Mouse (Mus musculus) MEL (cell line): ENCODE data around the gene Afg3l1. TPM values are rescaled to one million over a fixed set of nuclear protein-coding genes. Genes with fewer than 3 reads are reported as not detected.

Experiments
- DNase-seq: peaks from one replicate; pipeline ENCODE4 v3.0.0; 2011; ENCODE audit warnings: low read depth, low spot score
- H3K27ac ChIP-seq: 2 replicates; pipeline ENCODE4 v1.5.1; 2012; ENCODE audit warnings: low read depth, mild to moderate bottlenecking, control low read depth, low read length, moderate library complexity; ENCODE audit not compliant: control insufficient read depth
- H3K27me3 ChIP-seq, 2 experiments: fragments of 150-350 bp in 1 of 2; sonication (generic) in 1 of 2; 2 replicates each; pipeline ENCODE4 v1.6.1; 2012; ENCODE audit warnings: low read length in 2 of 2, mild to moderate bottlenecking in 2 of 2, improper control_type of control experiment in 1 of 2, moderate library complexity in 1 of 2; ENCODE audit not compliant: insufficient read depth in 2 of 2, control insufficient read depth in 1 of 2
- H3K36me3 ChIP-seq, 2 experiments: 2 replicates each; pipeline ENCODE4 v1.6.1; 2012 to 2014; ENCODE audit warnings: low read length in 2 of 2, improper control_type of control experiment in 1 of 2, inconsistent platforms in 1 of 2, mild to moderate bottlenecking in 1 of 2; ENCODE audit not compliant: insufficient read depth in 2 of 2, control insufficient read depth in 1 of 2
- H3K4me1 ChIP-seq, 2 experiments: fragments of 150-350 bp in 1 of 2; sonication (generic) in 1 of 2; 2 replicates each; pipeline ENCODE4 v1.6.1; 2012; ENCODE audit warnings: low read length in 2 of 2, improper control_type of control experiment in 1 of 2, mild to moderate bottlenecking in 1 of 2; ENCODE audit not compliant: insufficient read depth in 2 of 2, control insufficient read depth in 1 of 2
- H3K4me3 ChIP-seq, 2 experiments: fragments of 150-350 bp in 1 of 2; sonication (generic) in 1 of 2; 2 replicates each; pipeline ENCODE4 v1.5.1; 2012; ENCODE audit warnings: low read depth in 2 of 2, low read length in 2 of 2, mild to moderate bottlenecking in 2 of 2, moderate library complexity in 2 of 2, control low read depth in 1 of 2, improper control_type of control experiment in 1 of 2; ENCODE audit not compliant: control insufficient read depth in 1 of 2, insufficient read depth in 1 of 2
- H3K79me2 ChIP-seq: 2 replicates; pipeline ENCODE4 v1.6.1; 2012; ENCODE audit warnings: mild to moderate bottlenecking, low read length, moderate library complexity; ENCODE audit not compliant: control insufficient read depth, poor library complexity, insufficient read depth
- H3K9ac ChIP-seq: 2 replicates; pipeline ENCODE4 v1.6.1; 2012; ENCODE audit warnings: low read depth, mild to moderate bottlenecking, control low read depth, low read length, moderate library complexity; ENCODE audit not compliant: control insufficient read depth, poor library complexity, severe bottlenecking
- H3K9me3 ChIP-seq: fragments of 150-350 bp; sonication (generic); replicated peaks from 2 replicates; pipeline ENCODE4 v1.6.1; 2012; ENCODE audit warnings: mild to moderate bottlenecking, low read length, improper control_type of control experiment, moderate library complexity; ENCODE audit not compliant: insufficient read depth
- BHLHE40 ChIP-seq: IDR thresholded peaks from 2 replicates; pipeline ENCODE4 v1.6.1; 2012; ENCODE audit warnings: low read depth, mild to moderate bottlenecking, inconsistent platforms, low read length, improper control_type of control experiment, borderline replicate concordance
- CHD1 ChIP-seq: IDR thresholded peaks from 2 replicates; pipeline ENCODE4 v1.6.1; 2012; ENCODE audit warnings: low read depth, mild to moderate bottlenecking, inconsistent platforms, low read length, improper control_type of control experiment
- CHD2 ChIP-seq: IDR thresholded peaks from 2 replicates; pipeline ENCODE4 v1.6.1; 2011; ENCODE audit warnings: low read length, improper control_type of control experiment
- CTCF ChIP-seq, 3 experiments: IDR thresholded peaks in 2 of 3; conservative IDR thresholded peaks in 1 of 3; 2 replicates each; pipeline ENCODE4 v1.5.1; 2011 to 2012; ENCODE audit warnings: low read length in 3 of 3, low read depth in 2 of 3, mild to moderate bottlenecking in 2 of 3, improper control_type of control experiment in 1 of 3, inconsistent platforms in 1 of 3, mixed read lengths in 1 of 3, moderate library complexity in 1 of 3; ENCODE audit not compliant: control insufficient read depth in 1 of 3, insufficient read depth in 1 of 3, poor library complexity in 1 of 3, severe bottlenecking in 1 of 3
- E2F4 ChIP-seq: IDR thresholded peaks from 2 replicates; pipeline ENCODE4 v1.6.1; 2011; ENCODE audit warnings: low read depth, low read length, improper control_type of control experiment, borderline replicate concordance
- EP300 ChIP-seq, 2 experiments: IDR thresholded peaks; 2 replicates each; pipeline ENCODE4 v1.6.1; 2011; ENCODE audit warnings: improper control_type of control experiment in 2 of 2, low read length in 2 of 2, low read depth in 1 of 2, mild to moderate bottlenecking in 1 of 2
- GABPA ChIP-seq: IDR thresholded peaks from 2 replicates; pipeline ENCODE4 v1.6.1; 2012; ENCODE audit warnings: low read depth, mild to moderate bottlenecking, inconsistent platforms, low read length, improper control_type of control experiment, moderate library complexity
- GATA1 ChIP-seq: IDR thresholded peaks from 2 replicates; pipeline ENCODE4 v1.6.1; 2011; ENCODE audit warnings: low read depth, low read length, improper control_type of control experiment
- HCFC1 ChIP-seq: IDR thresholded peaks from 2 replicates; pipeline ENCODE4 v1.6.1; 2012; ENCODE audit warnings: low read depth, mild to moderate bottlenecking, inconsistent platforms, low read length, improper control_type of control experiment, moderate library complexity
- JUND ChIP-seq: IDR thresholded peaks from 2 replicates; pipeline ENCODE4 v1.6.1; 2011; ENCODE audit warnings: low read depth, mild to moderate bottlenecking, improper control_type of control experiment, low read length
- KAT2A ChIP-seq: conservative IDR thresholded peaks from 2 replicates; pipeline ENCODE4 v1.6.1; 2012; ENCODE audit warnings: low read depth, low read length, improper control_type of control experiment, inconsistent platforms
- MAX ChIP-seq: IDR thresholded peaks from 2 replicates; pipeline ENCODE4 v1.6.1; 2011; ENCODE audit warnings: low read length, improper control_type of control experiment
- MAZ ChIP-seq: IDR thresholded peaks from 2 replicates; pipeline ENCODE4 v1.6.1; 2012; ENCODE audit warnings: low read depth, mild to moderate bottlenecking, inconsistent platforms, low read length, improper control_type of control experiment
- MEF2A ChIP-seq: IDR thresholded peaks from 2 replicates; pipeline ENCODE4 v1.6.1; 2014; ENCODE audit warnings: low read depth, mild to moderate bottlenecking, inconsistent platforms, low read length, improper control_type of control experiment; ENCODE audit not compliant: poor library complexity, insufficient replicate concordance, severe bottlenecking; ENCODE audit errors: extremely low read depth
- MXI1 ChIP-seq: IDR thresholded peaks from 2 replicates; pipeline ENCODE4 v1.6.1; 2011; ENCODE audit warnings: mild to moderate bottlenecking, low read depth, low read length, improper control_type of control experiment
- MYB ChIP-seq: IDR thresholded peaks from 2 replicates; pipeline ENCODE4 v1.6.1; 2011; ENCODE audit warnings: mild to moderate bottlenecking, low read depth, low read length, improper control_type of control experiment
- NELFE ChIP-seq: IDR thresholded peaks from 2 replicates; pipeline ENCODE4 v1.6.1; 2011; ENCODE audit warnings: low read depth, low read length, improper control_type of control experiment
- NRF1 ChIP-seq: IDR thresholded peaks from 2 replicates; pipeline ENCODE4 v1.6.1; 2014; ENCODE audit warnings: low read depth, mild to moderate bottlenecking, inconsistent platforms, low read length, improper control_type of control experiment, moderate library complexity; ENCODE audit not compliant: poor library complexity, insufficient read depth, severe bottlenecking
- POLR2A ChIP-seq, 2 experiments: IDR thresholded peaks; 2 replicates each; pipeline ENCODE4 v1.6.1; 2011 to 2012; ENCODE audit warnings: low read length in 2 of 2, mild to moderate bottlenecking in 2 of 2, control low read depth in 1 of 2, improper control_type of control experiment in 1 of 2, low read depth in 1 of 2, moderate library complexity in 1 of 2; ENCODE audit not compliant: control insufficient read depth in 1 of 2, insufficient read depth in 1 of 2, poor library complexity in 1 of 2
- POLR2AphosphoS2 ChIP-seq: IDR thresholded peaks from 2 replicates; pipeline ENCODE4 v1.6.1; 2011; ENCODE audit warnings: low read length, improper control_type of control experiment
- POLR2AphosphoS5 ChIP-seq: IDR thresholded peaks from 2 replicates; pipeline ENCODE4 v1.6.1; 2012; ENCODE audit warnings: low read depth, borderline replicate concordance, mild to moderate bottlenecking, inconsistent platforms, low read length, moderate library complexity, mixed read lengths
- RAD21 ChIP-seq: IDR thresholded peaks from 2 replicates; pipeline ENCODE4 v1.6.1; 2011; ENCODE audit warnings: mild to moderate bottlenecking, low read depth, low read length, improper control_type of control experiment
- RCOR1 ChIP-seq: IDR thresholded peaks from 2 replicates; pipeline ENCODE4 v1.6.1; 2012; ENCODE audit warnings: low read depth, mild to moderate bottlenecking, inconsistent platforms, low read length, improper control_type of control experiment
- SIN3A ChIP-seq: IDR thresholded peaks from 2 replicates; pipeline ENCODE4 v1.6.1; 2012; ENCODE audit warnings: low read length, improper control_type of control experiment, inconsistent platforms
- SMC3 ChIP-seq: IDR thresholded peaks from 2 replicates; pipeline ENCODE4 v1.6.1; 2011; ENCODE audit warnings: low read depth, low read length, improper control_type of control experiment
- TAL1 ChIP-seq: IDR thresholded peaks from 2 replicates; pipeline ENCODE4 v1.6.1; 2012; ENCODE audit warnings: mild to moderate bottlenecking, inconsistent platforms, low read length, moderate library complexity, mixed read lengths
- TBP ChIP-seq: IDR thresholded peaks from 2 replicates; pipeline ENCODE4 v1.8.0; 2011; ENCODE audit warnings: low read depth, low read length, improper control_type of control experiment
- TCF12 ChIP-seq: IDR thresholded peaks from 2 replicates; pipeline ENCODE4 v1.6.1; 2014; ENCODE audit warnings: low read depth, mild to moderate bottlenecking, inconsistent platforms, low read length, improper control_type of control experiment, moderate library complexity
- UBTF ChIP-seq: IDR thresholded peaks from 2 replicates; pipeline ENCODE4 v1.6.1; 2012; ENCODE audit warnings: low read depth, mild to moderate bottlenecking, inconsistent platforms, low read length, improper control_type of control experiment, moderate library complexity, borderline replicate concordance; ENCODE audit not compliant: insufficient read depth
- USF1 ChIP-seq: IDR thresholded peaks from 2 replicates; pipeline ENCODE4 v1.6.1; 2014; ENCODE audit warnings: low read depth, mild to moderate bottlenecking, inconsistent platforms, low read length, improper control_type of control experiment, moderate library complexity
- USF2 ChIP-seq, 2 experiments: IDR thresholded peaks; 2 replicates each; pipeline ENCODE4 v1.6.1; 2011 to 2012; ENCODE audit warnings: improper control_type of control experiment in 2 of 2, low read length in 2 of 2, borderline replicate concordance in 1 of 2, inconsistent platforms in 1 of 2, low read depth in 1 of 2, mild to moderate bottlenecking in 1 of 2; ENCODE audit not compliant: insufficient read depth in 1 of 2
- ZC3H11A ChIP-seq: IDR thresholded peaks from 2 replicates; pipeline ENCODE4 v1.6.1; 2012; ENCODE audit warnings: low read depth, mild to moderate bottlenecking, inconsistent platforms, low read length, improper control_type of control experiment
- ZKSCAN1 ChIP-seq: IDR thresholded peaks from 2 replicates; pipeline ENCODE4 v1.6.1; 2012; ENCODE audit warnings: low read depth, mild to moderate bottlenecking, inconsistent platforms, low read length, improper control_type of control experiment, moderate library complexity
- ZMIZ1 ChIP-seq: IDR thresholded peaks from 2 replicates; pipeline ENCODE4 v1.6.1; 2012; ENCODE audit warnings: low read depth, mild to moderate bottlenecking, inconsistent platforms, low read length, improper control_type of control experiment, moderate library complexity
- ZNF384 ChIP-seq: IDR thresholded peaks from 2 replicates; pipeline ENCODE4 v1.6.1; 2012; ENCODE audit warnings: low read depth, mild to moderate bottlenecking, inconsistent platforms, low read length, improper control_type of control experiment
- polyA plus RNA-seq, 2 experiments: library from polyadenylated mRNA; stranded (reverse) in 1 of 2; unstranded in 1 of 2; fragments of >175 nt in 1 of 2; fragments of >200 nt in 1 of 2; gene quantifications; 2 replicates each; pipeline versions ENCODE4 v1.2.1 to v1.2.4; 2012; ENCODE audit warnings: low replicate concordance in 2 of 2, low read depth in 1 of 2; ENCODE audit not compliant: insufficient read length in 2 of 2, insufficient read depth in 1 of 2, missing spikeins in 1 of 2
- total RNA-seq: library from RNA; depleted of rRNA; stranded (reverse); fragments of 300-350 nt; gene quantifications from 2 replicates; pipeline ENCODE4 v1.2.3, GENCODE M21; 2012

Afg3l1 gene
- total and polyA plus RNA-seq, 3 experiments: 27.5 to 68.4 TPM; not detected in 1

- Histone ChIP-seq H3K4me1 (peaks cover 6 to 20% of the 10 kb centered on the region in 2 experiments), H3K27ac (peak overlapping the region; percentile 71)
- DNase-seq: peak; percentile 95
- TF ChIP-seq ZNF384 (peak; percentile 7; the same call in 1 of the 2 replicates), MYB (no peak), MXI1 (0 out of 2 replicates have a peak, but pooled peaks have one; percentile 18), E2F4 (no peak), MEF2A (no peak), GATA1 (no peak), POLR2AphosphoS5 (no peak), HCFC1 (peak; percentile 76), SMC3 (peak; percentile 39), JUND (no peak), SIN3A (peak; percentile 61), TAL1 (no peak), BHLHE40 (no peak), MAX (peak; percentile 37; the same call in 1 of the 2 replicates), ZC3H11A (no peak), POLR2AphosphoS2 (peak; percentile 45; the same call in 1 of the 2 replicates), TBP (peak; percentile 53; the same call in 1 of the 2 replicates), CHD1 (peak; percentile 85; the same call in 1 of the 2 replicates), NELFE (peak; percentile 65), USF1 (no peak), CHD2 (no peak), NRF1 (peak; percentile 34; the same call in 1 of the 2 replicates), RAD21 (0 out of 2 replicates have a peak, but pooled peaks have one; percentile 2), MAZ (no peak; the same call in 1 of the 2 replicates), KAT2A (no peak), ZKSCAN1 (0 out of 2 replicates have a peak, but pooled peaks have one; percentile 13), ZMIZ1 (no peak), TCF12 (0 out of 2 replicates have a peak, but pooled peaks have one; percentile 15), GABPA (peak; percentile 66; the same call in 1 of the 2 replicates), CTCF (IDR thresholded peaks at IDR 0.05 in 2 of 3, conservative IDR thresholded peaks at IDR 0.05 in 1 of 3; ENCODE audit: control insufficient read depth in 1 of 3, insufficient read depth in 1 of 3, low read depth in 2 of 3, low read length in 3 of 3, poor library complexity in 1 of 3, severe bottlenecking in 1 of 3) (peak; percentile 51 to 90 (median 63)), USF2 (IDR thresholded peaks at IDR 0.05; ENCODE audit: borderline replicate concordance in 1 of 2, insufficient read depth in 1 of 2, low read depth in 1 of 2, low read length in 2 of 2) (no peak), UBTF (no peak), EP300 (IDR thresholded peaks at IDR 0.05; ENCODE audit: low read depth in 1 of 2, low read length in 2 of 2) (no peak), POLR2A (IDR thresholded peaks at IDR 0.05; ENCODE audit: control insufficient read depth in 1 of 2, insufficient read depth in 1 of 2, low read depth in 1 of 2, low read length in 2 of 2, poor library complexity in 1 of 2) (peak; percentile 56 to 79; a peak in 3 of 4 replicates), RCOR1 (no peak)
These were observed 34.7 kb upstream of the Afg3l1 start for GRCm38 (mm10) chr8:123442871-123443575.

More at GRCm38 (mm10) chr8:123442871-123443575, 34.7 kb upstream of the Afg3l1 start:
- Histone ChIP-seq H3K9me3 (no peaks in the 10 kb centered on the region), H3K27me3 (no peaks in the 10 kb centered on the region), H3K36me3 (peaks cover 0 to 3% of the 10 kb centered on the region in 2 experiments; a peak in 1 of 4 replicates), H3K79me2 (peaks cover 4% of the 10 kb centered on the region; the same call in 1 of the 2 replicates), H3K4me3 (peak overlapping the region; percentile 90), H3K9ac (peak overlapping the region; percentile 94)
